Mouse (Mus musculus) hematopoietic multipotent progenitor cell, adult 10-12 weeks (in vitro differentiated cells): ENCODE data around the gene Gnb4. TPM values are rescaled to one million over a fixed set of nuclear protein-coding genes. Genes with fewer than 3 reads are reported as not detected.

Experiments
- polyA plus RNA-seq: library from polyadenylated mRNA; stranded (reverse); fragments of >175 nt; gene quantifications from 2 replicates; pipeline ENCODE4 v1.2.3, GENCODE M21; 2012; ENCODE audit warnings: low replicate concordance

The Gnb4 gene
- 2.3 and 2.5 TPM in 2 replicates for polyA plus RNA-seq

GRCm38 (mm10) chr3:32616331-32617052 is at the start of gene Gnb4:
Gnb4 (minus strand) TSS chr3:32616585.

Other genes with a start within 250 kb of the Gnb4 start
- gene Pik3ca, start 218.9 kb downstream of the Gnb4 start, polyA plus RNA-seq, result 1.6 and 4.9 TPM in 2 replicates
- gene Kcnmb3, start 124.4 kb downstream of the Gnb4 start, polyA plus RNA-seq, result 0.13 and 0.35 TPM in 2 replicates
- gene Zfp639, start 106.3 kb downstream of the Gnb4 start, polyA plus RNA-seq, result 5.0 and 6.1 TPM in 2 replicates
- 3.7 and 6.0 TPM in 2 replicates for gene Mfn1, start 87.1 kb downstream of the Gnb4 start, polyA plus RNA-seq
- 8.9 and 11.8 TPM in 2 replicates for gene Actl6a, start 89.7 kb upstream of the Gnb4 start, polyA plus RNA-seq
- 3.7 and 60.8 TPM in 2 replicates for gene Ndufb5, start 120.4 kb upstream of the Gnb4 start, polyA plus RNA-seq
- 0.66 and 0.68 TPM in 2 replicates for gene Mrpl47, start 121.0 kb upstream of the Gnb4 start, polyA plus RNA-seq
- gene Usp13, start 201.0 kb upstream of the Gnb4 start, polyA plus RNA-seq, result not detected in 2 replicates